Mouse (Mus musculus) midbrain, embryonic 13.5 days (tissue): ENCODE results near the gene Rasl11b. TPM values are rescaled to one million over a fixed set of nuclear protein-coding genes. Genes with fewer than 3 reads are reported as not detected.

ENCODE experiments used
- ATAC-seq: fragments of 200-750 bp; cut with Nextera tagmentation; 2 replicates; pipeline ENCODE4 v1.8.0; 2017; ENCODE audit warnings: mild to moderate bottlenecking, moderate TSS enrichment, moderate library complexity
- H3K27ac ChIP-seq: fragments of 300-500 bp; sonication (generic); 2 replicates; pipeline ENCODE4 v1.5.1; 2015; ENCODE audit warnings: inconsistent platforms, mild to moderate bottlenecking, moderate library complexity
- H3K27me3 ChIP-seq: fragments of 300-500 bp; sonication (generic); 2 replicates; pipeline ENCODE4 v1.6.1; 2015; ENCODE audit warnings: mild to moderate bottlenecking, inconsistent platforms
- H3K36me3 ChIP-seq: fragments of 300-500 bp; sonication (generic); 2 replicates; pipeline ENCODE4 v1.6.1; 2015; ENCODE audit warnings: mild to moderate bottlenecking, inconsistent platforms
- H3K4me1 ChIP-seq: fragments of 300-500 bp; sonication (generic); replicated peaks from 2 replicates; pipeline ENCODE4 v1.6.1; 2015; ENCODE audit warnings: inconsistent platforms
- H3K4me2 ChIP-seq: fragments of 300-500 bp; sonication (generic); replicated peaks from 2 replicates; pipeline ENCODE4 v1.6.1; 2015; ENCODE audit warnings: moderate library complexity, mild to moderate bottlenecking, inconsistent platforms
- H3K4me3 ChIP-seq: fragments of 300-500 bp; sonication (generic); replicated peaks from 2 replicates; pipeline ENCODE4 v1.5.1; 2015; ENCODE audit warnings: mild to moderate bottlenecking, inconsistent platforms
- H3K9ac ChIP-seq: fragments of 300-500 bp; sonication (generic); replicated peaks from 2 replicates; pipeline ENCODE4 v1.6.1; 2015; ENCODE audit warnings: mild to moderate bottlenecking, inconsistent platforms
- H3K9me3 ChIP-seq: fragments of 300-500 bp; sonication (generic); 2 replicates; pipeline ENCODE4 v1.6.1; 2016; ENCODE audit warnings: mild to moderate bottlenecking, inconsistent platforms
- WGBS: fragments of 180-500 bp; shearing (Covaris S2); methylation state at CpG from one replicate; pipeline ENCODE4 v1.1.7; 2015; 5-methylcytosine and 5-hydroxymethylcytosine counted together
- polyA plus RNA-seq: library from polyadenylated mRNA; unstranded; fragments of >200 nt; fragmentation: Nextera tagmentation; extraction: Ambion mirVana; gene quantifications from 2 replicates; pipeline ENCODE4 v1.2.1, GENCODE M21; 2015

The Rasl11b gene
- 11.0 and 11.7 TPM in 2 replicates for polyA plus RNA-seq

DNA sequence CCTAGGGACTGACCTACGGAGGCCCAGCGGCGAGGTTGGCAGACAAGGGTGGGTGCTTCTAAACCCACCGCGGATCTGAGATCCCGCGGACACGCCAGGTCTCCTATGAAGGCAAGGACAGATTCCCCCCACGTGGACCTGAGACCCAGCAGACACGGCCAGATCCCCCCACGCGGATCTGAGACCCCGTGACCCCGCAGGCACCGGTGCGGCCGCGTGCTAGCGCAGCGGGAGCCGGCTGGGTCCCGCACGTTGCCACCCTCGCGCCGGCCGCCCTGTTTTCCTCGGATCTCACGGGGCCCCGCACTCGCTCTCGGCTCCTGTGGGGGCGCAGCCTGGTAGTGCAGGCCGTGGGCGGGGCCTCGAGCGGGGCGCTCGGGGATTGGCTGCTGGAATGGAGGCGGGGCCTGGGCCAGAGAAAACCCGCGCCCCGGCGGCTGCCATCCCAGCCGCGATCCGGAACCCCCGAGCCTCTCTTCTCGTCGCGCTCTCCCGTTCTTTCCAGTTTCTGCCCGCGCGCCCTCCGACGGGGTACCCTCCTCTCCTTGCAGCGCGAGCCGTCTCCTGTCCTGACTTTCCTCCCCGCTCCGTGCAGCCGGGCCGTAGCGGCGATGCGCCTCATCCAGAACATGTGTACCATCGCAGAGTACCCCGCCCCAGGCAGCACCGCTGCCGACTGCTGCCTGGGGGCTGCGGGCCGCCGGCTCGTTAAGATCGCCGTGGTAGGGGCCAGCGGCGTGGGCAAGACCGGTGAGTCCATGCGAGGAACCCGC lies at the start of gene Rasl11b:
Gene Rasl11b (plus strand): TSS at position 446 of the 773 bp plus-strand sequence.
- Histone ChIP-seq H3K4me3 (peak within 1 kb of the TSS; percentile 80), H3K27me3 (peaks cover 26% of the 10 kb centered on the region), H3K4me2 (peak within 1 kb of the TSS; percentile 92), H3K4me1 (peaks cover 38% of the 10 kb centered on the region), H3K36me3 (peaks cover 7% of the 10 kb centered on the region), H3K9ac (peak within 1 kb of the TSS; percentile 84), H3K27ac (0 out of 2 replicates have a peak within 1 kb of the TSS, but pooled peaks have one; percentile 44), H3K9me3 (no peaks in the 10 kb centered on the region)
- ATAC-seq, result peak; percentile 96
- WGBS, result under 1% methylated on average over 82 of the region's 82 CpGs

DNA sequence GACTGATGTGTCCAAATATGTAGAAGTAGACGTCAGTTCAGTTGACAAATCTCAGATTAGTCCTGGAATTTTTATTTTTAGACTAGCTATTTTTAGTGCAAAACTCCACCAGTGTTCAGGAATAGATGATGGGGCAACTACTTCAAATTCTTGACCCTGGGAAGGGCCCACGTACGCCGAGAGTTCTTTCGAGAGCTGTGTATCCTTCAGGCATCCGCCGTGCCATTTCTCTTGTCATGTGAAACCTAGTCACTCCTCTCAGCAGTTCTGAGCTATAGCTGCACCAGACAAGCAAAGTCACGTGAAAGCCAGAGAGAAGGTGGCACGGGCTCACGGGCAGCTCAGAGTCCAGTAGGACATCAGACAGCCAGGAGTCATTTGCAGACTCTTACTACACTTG lies 47.5 kb upstream of the Rasl11b start:
- 92% methylated on average over 10 of the region's 10 CpGs for WGBS
- no peak overlapping the region for H3K4me2 ChIP-seq
- no peak overlapping the region for H3K27ac ChIP-seq
- H3K4me1 ChIP-seq, result no peaks in the 10 kb centered on the region
- no peaks in the 10 kb centered on the region for H3K9me3 ChIP-seq
- H3K4me3 ChIP-seq, result no peak overlapping the region
- no peak for ATAC-seq
- no peaks in the 10 kb centered on the region for H3K36me3 ChIP-seq
- H3K27me3 ChIP-seq, result no peaks in the 10 kb centered on the region
- no peak overlapping the region for H3K9ac ChIP-seq

DNA sequence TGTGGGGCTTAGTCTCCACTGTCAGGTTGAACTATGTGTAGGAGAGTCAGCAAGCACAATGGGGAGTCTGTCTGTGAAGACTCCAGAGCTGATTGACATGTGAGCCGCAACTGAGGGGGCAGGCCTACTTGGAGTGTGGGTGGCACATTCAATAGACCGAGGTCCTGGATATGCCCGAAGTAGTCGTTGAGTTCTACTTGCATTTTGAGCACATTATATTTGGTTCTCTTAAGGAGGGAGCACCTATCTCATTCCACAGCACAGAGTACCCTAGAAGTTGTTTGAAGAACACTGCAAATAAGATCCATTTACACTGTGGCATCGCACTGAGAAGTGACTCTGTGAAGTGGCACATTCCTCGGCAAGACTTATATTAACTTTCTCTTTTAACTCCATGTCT lies 45.1 kb upstream of the Rasl11b start:
- Histone ChIP-seq H3K4me1 (no peaks in the 10 kb centered on the region), H3K9ac (no peak overlapping the region), H3K36me3 (no peaks in the 10 kb centered on the region), H3K4me3 (no peak overlapping the region), H3K27ac (no peak overlapping the region), H3K4me2 (no peak overlapping the region), H3K9me3 (no peaks in the 10 kb centered on the region), H3K27me3 (no peaks in the 10 kb centered on the region)
- WGBS, result 81% methylated on average over 6 of the region's 6 CpGs
- no peak for ATAC-seq

DNA sequence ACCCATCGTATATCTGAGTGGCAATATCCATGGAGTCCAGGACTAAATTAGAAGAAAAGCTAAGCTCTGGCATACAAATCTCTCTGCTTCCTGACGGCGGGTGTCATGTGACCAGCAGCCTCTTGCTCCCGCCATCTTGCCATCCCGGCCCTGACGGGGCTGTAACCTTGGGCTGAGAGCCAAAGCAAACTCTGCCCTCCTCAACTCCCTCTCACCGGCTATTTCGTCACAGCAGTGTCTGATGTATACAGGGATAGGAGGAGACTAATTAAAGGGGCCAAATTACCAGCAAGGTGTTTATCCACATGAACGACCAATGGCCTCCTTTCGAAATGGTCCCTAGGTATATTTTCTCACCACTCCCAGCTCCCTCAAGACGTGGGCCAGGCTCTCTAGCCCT lies 43.3 kb upstream of the Rasl11b start:
- 90% methylated on average over 11 of the region's 11 CpGs for WGBS
- ATAC-seq, result no peak

DNA sequence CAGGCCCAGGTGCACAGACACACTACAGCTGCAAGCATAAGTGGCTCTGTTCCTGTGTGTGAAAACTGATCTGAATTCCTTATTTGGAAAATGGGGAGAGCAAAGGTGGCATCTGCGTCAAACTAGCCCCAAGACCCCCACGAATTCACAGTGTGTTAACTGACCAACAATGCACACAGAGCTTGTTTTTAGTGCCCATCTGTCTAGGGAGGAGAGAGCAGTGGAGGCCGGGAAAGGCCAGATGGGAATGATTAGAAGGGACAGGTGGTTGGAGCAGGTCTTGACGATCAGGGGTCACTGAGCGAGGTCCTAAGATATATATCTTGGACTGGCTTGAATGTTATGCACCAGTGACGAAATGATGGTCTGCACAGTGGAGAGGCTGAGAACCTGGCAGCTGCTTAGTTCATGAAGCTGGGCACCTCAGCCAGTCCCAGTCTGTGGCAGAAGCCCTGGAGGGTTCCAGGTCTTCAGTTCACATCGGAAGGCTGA lies 39.2 kb upstream of the Rasl11b start:
- Histone ChIP-seq H3K27me3 (0 out of 2 replicates have a peak, but pooled peaks cover 3% of the 10 kb centered on the region), H3K4me2 (no peak overlapping the region), H3K36me3 (no peaks in the 10 kb centered on the region), H3K9ac (no peak overlapping the region), H3K9me3 (no peaks in the 10 kb centered on the region), H3K27ac (no peak overlapping the region), H3K4me1 (no peaks in the 10 kb centered on the region), H3K4me3 (no peak overlapping the region)
- ATAC-seq, result no peak
- 69% methylated on average over 7 of the region's 7 CpGs for WGBS

More for the DNA sequence above, 43.3 kb upstream of the Rasl11b start:
- no peaks in the 10 kb centered on the region for H3K4me1 ChIP-seq
- H3K27ac ChIP-seq, result no peak overlapping the region
- H3K36me3 ChIP-seq, result no peaks in the 10 kb centered on the region
- H3K9me3 ChIP-seq, result no peaks in the 10 kb centered on the region
- H3K9ac ChIP-seq, result no peak overlapping the region
- H3K4me2 ChIP-seq, result no peak overlapping the region
- H3K27me3 ChIP-seq, result no peaks in the 10 kb centered on the region
- no peak overlapping the region for H3K4me3 ChIP-seq

DNA sequence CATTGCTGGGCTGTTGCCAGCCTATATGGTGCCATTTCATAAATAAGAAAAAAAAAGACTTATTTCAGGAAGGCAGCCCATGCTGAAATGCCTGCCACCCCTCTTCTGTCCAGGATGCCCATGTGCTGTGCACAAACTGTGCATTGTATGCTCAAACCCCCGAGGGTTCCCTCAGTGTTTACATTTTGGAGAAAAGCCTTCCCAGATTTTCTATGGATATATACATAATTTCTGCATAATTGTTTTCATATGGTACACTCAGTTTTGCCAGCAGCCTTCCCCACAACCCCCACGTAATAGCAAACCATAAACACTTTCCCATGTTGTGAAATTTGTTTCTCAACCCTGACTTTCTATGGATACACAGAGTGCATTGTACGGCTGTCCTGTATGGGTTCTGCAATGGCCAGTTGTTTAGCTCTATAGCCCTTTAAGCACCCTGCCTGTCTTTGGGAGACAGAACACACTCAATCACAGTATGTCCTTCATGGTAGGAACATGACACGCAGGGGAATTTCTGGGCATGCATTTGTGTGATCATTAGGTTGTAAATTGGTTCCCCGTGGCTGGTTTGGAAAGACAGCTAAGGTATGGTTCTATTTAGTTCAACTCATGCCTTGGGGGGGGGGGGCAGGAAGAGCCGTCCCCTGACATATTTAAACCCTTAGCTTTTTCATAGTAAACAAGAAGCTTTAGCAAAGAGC lies 36.0 kb upstream of the Rasl11b start:
- peaks cover 12% of the 10 kb centered on the region for H3K27me3 ChIP-seq
- H3K36me3 ChIP-seq, result no peaks in the 10 kb centered on the region
- no peak overlapping the region for H3K4me3 ChIP-seq
- peaks cover 12% of the 10 kb centered on the region for H3K4me1 ChIP-seq
- no peak overlapping the region for H3K9ac ChIP-seq
- 87% methylated on average over 6 of the region's 6 CpGs for WGBS
- no peaks in the 10 kb centered on the region for H3K9me3 ChIP-seq
- no peak for ATAC-seq
- H3K4me2 ChIP-seq, result no peak overlapping the region
- no peak overlapping the region for H3K27ac ChIP-seq

DNA sequence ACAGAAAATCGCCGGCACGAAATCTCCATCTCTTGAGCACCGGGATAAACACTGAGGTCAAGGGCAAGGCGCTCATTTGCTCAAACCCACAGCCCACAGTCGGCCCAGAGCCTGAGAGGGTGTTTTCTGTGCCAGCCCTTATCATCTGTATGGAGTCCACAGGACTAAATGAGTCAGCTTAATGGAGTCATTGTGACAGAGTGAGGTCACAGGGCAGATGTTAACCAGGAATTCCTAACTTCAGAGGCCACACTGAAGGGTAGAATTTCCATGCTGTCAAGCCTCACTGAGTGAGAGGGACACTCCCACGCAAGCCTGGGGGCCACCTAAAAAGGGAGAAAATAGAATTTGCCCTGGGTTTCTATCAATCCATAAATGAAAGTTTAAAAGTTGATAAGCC lies 35.2 kb upstream of the Rasl11b start:
- 78% methylated on average over 7 of the region's 7 CpGs for WGBS
- Histone ChIP-seq H3K27ac (no peak overlapping the region), H3K4me1 (peaks cover 12% of the 10 kb centered on the region)

DNA sequence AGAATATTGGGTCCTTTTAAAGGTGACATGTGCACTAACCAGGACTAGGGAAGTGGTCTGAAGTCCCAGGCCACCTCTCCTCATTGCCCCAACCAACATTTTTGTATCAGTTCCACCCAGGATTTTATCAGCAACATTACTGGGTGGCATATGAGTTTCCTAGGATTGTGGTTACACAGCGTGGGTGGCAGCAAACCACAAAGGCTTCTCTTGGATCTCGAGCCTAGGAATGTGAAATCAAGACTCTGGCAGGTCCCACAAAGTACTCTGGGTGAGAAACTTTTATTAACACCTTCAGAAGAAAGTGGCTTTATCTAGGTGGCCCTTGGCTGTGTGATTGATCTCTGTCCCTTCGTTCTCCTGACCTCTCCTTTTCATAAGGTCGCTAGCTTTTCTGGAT lies 34.7 kb upstream of the Rasl11b start:
- Histone ChIP-seq H3K4me1 (peaks cover 12% of the 10 kb centered on the region), H3K4me3 (no peak overlapping the region), H3K9ac (no peak overlapping the region), H3K4me2 (no peak overlapping the region), H3K27ac (no peak overlapping the region), H3K27me3 (peaks cover 20% of the 10 kb centered on the region), H3K36me3 (no peaks in the 10 kb centered on the region), H3K9me3 (no peaks in the 10 kb centered on the region)
- no peak for ATAC-seq
- WGBS, result 83% methylated on average over 4 of the region's 4 CpGs

More for the DNA sequence above, 35.2 kb upstream of the Rasl11b start:
- Histone ChIP-seq H3K9ac (no peak overlapping the region), H3K4me3 (no peak overlapping the region), H3K27me3 (peaks cover 19% of the 10 kb centered on the region), H3K9me3 (no peaks in the 10 kb centered on the region), H3K4me2 (no peak overlapping the region), H3K36me3 (no peaks in the 10 kb centered on the region)
- ATAC-seq, result no peak

DNA sequence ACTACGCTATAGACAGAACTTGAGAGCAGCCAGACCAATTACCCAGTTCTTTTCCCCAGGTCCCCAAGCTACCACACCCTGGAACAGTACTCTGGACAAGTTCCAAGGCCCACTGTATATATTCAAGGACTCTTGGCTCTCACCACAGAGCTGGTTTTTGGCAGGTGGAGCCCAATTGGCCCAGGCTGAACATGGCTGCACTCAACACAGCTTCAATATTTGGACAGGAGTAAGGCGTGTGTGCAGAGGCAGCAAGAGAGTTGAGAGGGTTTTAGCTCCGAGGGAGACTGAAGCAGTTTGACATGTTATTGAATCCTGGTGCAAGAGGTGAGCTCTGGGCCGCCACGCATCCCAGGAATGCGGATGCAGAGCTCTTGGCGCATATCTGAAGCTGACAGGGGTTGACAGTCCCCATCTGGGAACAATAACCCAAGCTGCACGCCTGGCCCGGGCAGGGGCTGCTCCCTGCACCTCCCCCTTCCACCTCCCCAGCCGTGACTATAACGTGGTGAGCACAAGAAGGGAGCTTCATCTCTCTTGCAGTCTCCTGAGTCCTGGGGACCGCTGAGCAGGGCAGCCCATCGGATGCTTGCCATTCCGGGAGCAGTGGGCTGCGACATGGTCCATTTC lies 33.7 kb upstream of the Rasl11b start:
- 19% methylated on average over 15 of the region's 15 CpGs for WGBS
- Histone ChIP-seq H3K4me3 (peak overlapping the region; percentile 20; the same call in 1 of the 2 replicates), H3K9me3 (no peaks in the 10 kb centered on the region), H3K27ac (0 out of 2 replicates have a peak overlapping the region, but pooled peaks have one; percentile 1), H3K9ac (peak overlapping the region; percentile 3; the same call in 1 of the 2 replicates), H3K4me1 (peaks cover 12% of the 10 kb centered on the region), H3K27me3 (peaks cover 21% of the 10 kb centered on the region), H3K4me2 (peak overlapping the region; percentile 46), H3K36me3 (no peaks in the 10 kb centered on the region)
- ATAC-seq, result peak; percentile 84

DNA sequence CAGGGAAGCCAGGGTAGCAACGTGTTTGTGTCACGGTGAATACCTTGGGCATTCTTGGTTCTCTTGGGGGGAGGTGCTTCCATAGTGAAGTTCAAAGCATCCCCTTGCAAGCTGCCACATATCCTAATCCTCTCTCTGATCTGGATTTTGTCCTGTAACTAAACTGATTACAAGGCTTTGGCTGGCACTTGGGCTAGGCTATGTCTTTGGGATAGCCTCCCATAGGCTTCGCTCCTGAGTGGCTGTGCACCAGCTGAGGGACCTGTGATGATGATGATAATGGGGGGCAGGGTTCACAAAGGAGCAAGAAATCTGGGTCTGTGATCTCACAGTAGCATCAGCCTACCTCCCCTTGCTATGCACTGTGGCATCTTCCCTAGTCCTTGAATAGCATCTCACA lies 33.1 kb upstream of the Rasl11b start:
- Histone ChIP-seq H3K27ac (no peak overlapping the region), H3K4me1 (peaks cover 12% of the 10 kb centered on the region), H3K27me3 (peaks cover 24% of the 10 kb centered on the region), H3K4me3 (peak overlapping the region; percentile 20; the same call in 1 of the 2 replicates), H3K9ac (no peak overlapping the region), H3K9me3 (no peaks in the 10 kb centered on the region), H3K4me2 (peak overlapping the region; percentile 46), H3K36me3 (no peaks in the 10 kb centered on the region)
- peak; percentile 64 for ATAC-seq
- 26% methylated on average over 3 of the region's 3 CpGs for WGBS

DNA sequence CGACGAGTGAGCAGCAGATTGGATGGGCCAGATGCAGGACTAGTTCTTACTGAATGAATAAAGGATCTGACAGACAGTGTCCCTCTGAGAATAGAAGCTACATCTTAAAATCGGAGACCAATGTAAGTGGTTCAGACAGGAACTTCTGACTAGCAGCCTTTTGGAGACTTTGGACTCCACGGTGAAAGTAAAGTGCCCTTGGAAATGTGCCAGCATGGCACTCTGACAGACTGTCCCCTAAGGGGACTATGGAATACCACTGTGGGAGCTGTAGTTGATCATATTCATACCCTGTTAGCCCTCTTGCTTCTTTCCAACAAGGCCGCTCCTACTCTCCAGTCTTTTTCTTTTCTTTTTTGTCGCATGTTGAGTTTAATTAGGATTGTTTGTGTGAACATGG lies 31.9 kb upstream of the Rasl11b start:
- 89% methylated on average over 6 of the region's 6 CpGs for WGBS

DNA sequence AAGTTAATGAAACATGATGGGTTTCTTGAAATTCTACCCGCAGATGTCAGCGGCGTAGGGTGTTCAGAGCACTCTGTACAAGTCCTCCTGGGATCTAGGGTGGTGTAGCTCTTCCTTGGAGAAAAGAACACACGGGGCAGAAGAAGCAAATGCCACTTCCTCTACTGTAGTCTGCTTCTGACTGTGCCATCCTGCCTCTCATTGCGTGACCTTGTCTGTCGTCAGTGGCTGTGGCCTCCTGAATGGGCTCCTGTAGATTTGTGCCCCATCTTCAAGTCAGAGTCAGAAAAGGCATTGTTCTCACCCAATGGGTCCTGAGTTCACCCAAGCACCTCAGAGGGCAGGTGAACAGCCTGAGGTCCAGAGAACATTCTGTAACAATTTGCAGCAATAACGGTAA lies 30.5 kb upstream of the Rasl11b start:
- ATAC-seq, result no peak
- no peak overlapping the region for H3K27ac ChIP-seq
- WGBS, result 89% methylated on average over 7 of the region's 7 CpGs
- H3K4me3 ChIP-seq, result no peak overlapping the region
- H3K4me2 ChIP-seq, result no peak overlapping the region
- H3K4me1 ChIP-seq, result peaks cover 12% of the 10 kb centered on the region
- peaks cover 39% of the 10 kb centered on the region for H3K27me3 ChIP-seq
- no peak overlapping the region for H3K9ac ChIP-seq
- no peaks in the 10 kb centered on the region for H3K36me3 ChIP-seq
- no peaks in the 10 kb centered on the region for H3K9me3 ChIP-seq

More for the DNA sequence above, 31.9 kb upstream of the Rasl11b start:
- no peak overlapping the region for H3K4me3 ChIP-seq
- no peak overlapping the region for H3K27ac ChIP-seq
- H3K4me2 ChIP-seq, result no peak overlapping the region
- H3K9me3 ChIP-seq, result no peaks in the 10 kb centered on the region
- H3K27me3 ChIP-seq, result peaks cover 25% of the 10 kb centered on the region
- no peak overlapping the region for H3K9ac ChIP-seq
- H3K36me3 ChIP-seq, result no peaks in the 10 kb centered on the region
- H3K4me1 ChIP-seq, result peaks cover 12% of the 10 kb centered on the region
- ATAC-seq, result no peak
